ENCODE assay signal across 7 mouse cellular contexts in genomic region chr17:46782341-46783221, GRCm38 (mm10). TPM values are rescaled to one million over a fixed set of nuclear protein-coding genes. Genes with fewer than 3 reads are reported as not detected.
DNase-seq lines count a peak whose midpoint lies in the region; ATAC-seq and TF ChIP-seq lines count a peak whose summit lies in the region.

Rpl7l1 (minus strand) TSS chr17:46782672.

- peak; percentile 69 for TF ChIP-seq POLR2A in kidney, adult 2 months (IDR thresholded peaks at IDR 0.05; ENCODE audit: low read depth, low read length)
- peak; percentile 93 for TF ChIP-seq POLR2A in spleen, adult 2 months (IDR thresholded peaks at IDR 0.05; ENCODE audit: low read depth, low read length)

- WGBS in embryonic facial prominence, embryonic 12.5 days: under 1% methylated on average over 44 of the region's 44 CpGs
- under 1% methylated on average over 44 of the region's 44 CpGs for WGBS in kidney, adult 2 months
- WGBS in limb, embryonic 12.5 days: 1% methylated on average over 44 of the region's 44 CpGs
- under 1% methylated on average over 44 of the region's 44 CpGs for WGBS in midbrain, embryonic 15.5 days
- WGBS in spleen, adult 2 months: 1% methylated on average over 44 of the region's 44 CpGs

- peaks cover 31% of the 10 kb centered on the region for H3K36me3 ChIP-seq in embryonic facial prominence, embryonic 12.5 days
- H3K36me3 ChIP-seq in kidney, adult 2 months (ENCODE audit: control insufficient read depth, insufficient read depth, low read length): no peaks in the 10 kb centered on the region; the same call in 1 of the 2 replicates
- H3K36me3 ChIP-seq in limb, embryonic 12.5 days: peaks cover 35% of the 10 kb centered on the region
- H3K36me3 ChIP-seq in midbrain, embryonic 15.5 days (replicated peaks): peaks cover 26% of the 10 kb centered on the region
- peaks cover 21% of the 10 kb centered on the region for H3K36me3 ChIP-seq in spleen, adult 2 months (ENCODE audit: control insufficient read depth, insufficient read depth, low read length)

- TF ChIP-seq CTCF in kidney, adult 2 months (conservative IDR thresholded peaks at IDR 0.05; ENCODE audit: insufficient read depth, insufficient read length, low read depth, low read length): peak; percentile 56
- peak; percentile 32; the same call in 1 of the 2 replicates for TF ChIP-seq CTCF in spleen, adult 2 months (IDR thresholded peaks at IDR 0.05; ENCODE audit: extremely low read depth, insufficient read depth, insufficient read length, insufficient replicate concordance)

- peak within 1 kb of the TSS; percentile 78 for H3K9ac ChIP-seq in embryonic facial prominence, embryonic 12.5 days
- H3K9ac ChIP-seq in limb, embryonic 12.5 days (replicated peaks): peak within 1 kb of the TSS; percentile 80
- peak within 1 kb of the TSS; percentile 70 for H3K9ac ChIP-seq in midbrain, embryonic 15.5 days

- peak within 1 kb of the TSS; percentile 86 for H3K27ac ChIP-seq in embryonic facial prominence, embryonic 12.5 days
- H3K27ac ChIP-seq in kidney, adult 2 months (ENCODE audit: insufficient read depth, low read depth, low read length): peak within 1 kb of the TSS; percentile 88
- H3K27ac ChIP-seq in limb, embryonic 12.5 days: peak within 1 kb of the TSS; percentile 89
- H3K27ac ChIP-seq in midbrain, embryonic 15.5 days: peak within 1 kb of the TSS; percentile 90
- H3K27ac ChIP-seq in spleen, adult 2 months (ENCODE audit: insufficient read depth, low read length): peak within 1 kb of the TSS; percentile 74

- no peaks in the 10 kb centered on the region for H3K27me3 ChIP-seq in embryonic facial prominence, embryonic 12.5 days
- H3K27me3 ChIP-seq in kidney, adult 2 months (replicated peaks; ENCODE audit: control insufficient read depth, insufficient read depth, low read length): no peaks in the 10 kb centered on the region
- H3K27me3 ChIP-seq in limb, embryonic 12.5 days: no peaks in the 10 kb centered on the region
- H3K27me3 ChIP-seq in midbrain, embryonic 15.5 days (replicated peaks): no peaks in the 10 kb centered on the region
- H3K27me3 ChIP-seq in spleen, adult 2 months (ENCODE audit: control insufficient read depth, insufficient read depth, low read length): no peaks in the 10 kb centered on the region

- peaks cover 6% of the 10 kb centered on the region for H3K4me1 ChIP-seq in embryonic facial prominence, embryonic 12.5 days
- no peaks in the 10 kb centered on the region for H3K4me1 ChIP-seq in kidney, adult 2 months (ENCODE audit: control insufficient read depth, insufficient read depth, low read length)
- H3K4me1 ChIP-seq in limb, embryonic 12.5 days (replicated peaks): peaks cover 7% of the 10 kb centered on the region; the same call in 1 of the 2 replicates
- H3K4me1 ChIP-seq in midbrain, embryonic 15.5 days: peaks cover 18% of the 10 kb centered on the region
- H3K4me1 ChIP-seq in spleen, adult 2 months (ENCODE audit: control insufficient read depth, insufficient read depth, insufficient read length): no peaks in the 10 kb centered on the region; the same call in 1 of the 2 replicates

- H3K9me3 ChIP-seq in embryonic facial prominence, embryonic 12.5 days: no peaks in the 10 kb centered on the region
- H3K9me3 ChIP-seq in limb, embryonic 12.5 days: no peaks in the 10 kb centered on the region
- H3K9me3 ChIP-seq in midbrain, embryonic 15.5 days: no peaks in the 10 kb centered on the region

- peak; percentile 89 for ATAC-seq in embryonic facial prominence, embryonic 12.5 days (ENCODE audit: insufficient number of reproducible peaks, insufficient read depth, low FRiP score, low TSS enrichment)
- peak; percentile 92 for ATAC-seq in limb, embryonic 12.5 days (ENCODE audit: insufficient number of reproducible peaks, insufficient read depth, low FRiP score, low TSS enrichment, low read depth)
- ATAC-seq in midbrain, embryonic 15.5 days (replicated peaks): peak; percentile 97

- DNase-seq in adrenal gland, postnatal 25 days: peak; percentile 91
- DNase-seq in heart, adult 18-20 months: peak; percentile 95 to 96
- peak; percentile 95 for DNase-seq in kidney, adult 2 months
- DNase-seq in spleen, adult 2 months (ENCODE audit: low read depth in 1 of 2, low spot score in 2 of 2): peak; percentile 86 to 88

- peak within 1 kb of the TSS; percentile 68 for H3K4me3 ChIP-seq in embryonic facial prominence, embryonic 12.5 days
- peak within 1 kb of the TSS; percentile 98 for H3K4me3 ChIP-seq in kidney, adult 2 months (ENCODE audit: insufficient read depth, low read depth, low read length)
- peak within 1 kb of the TSS; percentile 68 for H3K4me3 ChIP-seq in limb, embryonic 12.5 days (replicated peaks)
- H3K4me3 ChIP-seq in midbrain, embryonic 15.5 days: peak within 1 kb of the TSS; percentile 76
- peak within 1 kb of the TSS; percentile 74 for H3K4me3 ChIP-seq in spleen, adult 2 months (ENCODE audit: extremely low read depth, insufficient read depth, insufficient read length)

- peak within 1 kb of the TSS; percentile 66 for H3K4me2 ChIP-seq in embryonic facial prominence, embryonic 12.5 days (replicated peaks)
- peak within 1 kb of the TSS; percentile 71 for H3K4me2 ChIP-seq in limb, embryonic 12.5 days
- peak within 1 kb of the TSS; percentile 74 for H3K4me2 ChIP-seq in midbrain, embryonic 15.5 days

RNA-seq across cellular contexts. Expression of gene Rpl7l1, which starts in this region (rescaled TPM):
- 69.4 and 73.0 TPM in 2 replicates for total RNA-seq in adrenal gland, postnatal 25 days (2021)
- 180 and 184 TPM in 2 replicates for polyA plus RNA-seq in embryonic facial prominence, embryonic 12.5 days (2016; fragmentation: Nextera tagmentation; extraction: Ambion mirVana)
- 10 to 100 TPM; 59.8 to 61.8 TPM for total RNA-seq in heart, adult 18-20 months (2021)
- polyA plus RNA-seq in kidney, adult 2 months (2012; rRNA removed): 30.5 and 38.4 TPM in 2 replicates
- 179 and 210 TPM in 2 replicates for polyA plus RNA-seq in limb, embryonic 12.5 days (2016; fragmentation: Nextera tagmentation; extraction: Ambion mirVana)
- 80.6 and 83.1 TPM in 2 replicates for polyA plus RNA-seq in midbrain, embryonic 15.5 days (2015; fragmentation: Nextera tagmentation; extraction: Ambion mirVana)
- 13.7 and 14.0 TPM in 2 replicates for polyA plus RNA-seq in spleen, adult 2 months (2012; rRNA removed)

Comparison
In these comparisons a context has a peak if more than half of its experiments do, and no peak if none do; other contexts are left out.
1. Peak in every context shown above with its lines: DNase-seq, ATAC-seq, H3K4me3 ChIP-seq and H3K27ac ChIP-seq.